Mouse (Mus musculus) spleen, adult 2 months (tissue): Measurements from ENCODE around the gene Mapk8ip1.

Experiments used
- CTCF ChIP-seq: fragments of 200-500 bp; IDR thresholded peaks from 2 replicates; pipeline ENCODE4 v1.5.1; 2011; ENCODE audit warnings: mild to moderate bottlenecking, inconsistent platforms; ENCODE audit not compliant: insufficient read depth, insufficient read length, insufficient replicate concordance; ENCODE audit errors: extremely low read depth
- POLR2A ChIP-seq: fragments of 200-500 bp; IDR thresholded peaks from 2 replicates; pipeline ENCODE4 v1.6.1; 2011; ENCODE audit warnings: low read depth, low read length, inconsistent platforms

DNA sequence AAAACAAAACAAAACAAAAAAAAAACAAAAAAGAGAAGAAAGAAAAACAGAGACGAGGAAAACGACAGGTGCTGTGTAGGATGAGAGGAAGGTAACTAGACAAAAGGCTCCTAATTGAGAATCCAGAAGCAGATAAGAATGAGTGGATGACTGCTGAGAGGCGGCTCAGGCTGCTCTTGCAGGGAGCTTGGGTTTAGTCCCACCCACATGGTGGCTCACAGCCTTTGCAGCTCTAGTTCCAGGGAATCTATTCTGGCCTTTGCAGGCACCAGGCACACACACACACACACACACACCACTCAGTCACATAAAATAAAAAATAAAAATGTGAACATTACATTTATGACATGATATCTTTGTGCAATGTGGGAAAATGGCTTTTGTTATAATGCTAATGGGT lies 37.5 kb upstream of the Mapk8ip1 start:
- no peak for TF ChIP-seq CTCF
- TF ChIP-seq POLR2A, result no peak
